Mouse (Mus musculus) left cerebral cortex, adult 18-20 months (tissue): ENCODE data around the gene Ehhadh. TPM values are rescaled to one million over a fixed set of nuclear protein-coding genes. Genes with fewer than 3 reads are reported as not detected.
"Not testable (repeated sequence)": the region's sequence is repeated elsewhere in the genome, so short reads cannot be mapped to it uniquely, and the experiment has no call there.

Experiments used
- DNase-seq, 2 experiments: peaks; one replicate each; pipeline ENCODE4 v3.0.0; 2021 to 2022; ENCODE audit warnings: low spot score in 2 of 2, mixed read lengths in 1 of 2
- total RNA-seq, 2 experiments: library from RNA; stranded (reverse); gene quantifications; 2 replicates each; pipeline ENCODE4 v1.2.3; 2021

The Ehhadh gene
- total RNA-seq, 2 experiments from 2014 or later, result 1.3 to 2.4 TPM

GRCm38 (mm10) chr16:21795071-21795470 lies 7.5 kb upstream of the Ehhadh start:
- no peak for DNase-seq

DNA sequence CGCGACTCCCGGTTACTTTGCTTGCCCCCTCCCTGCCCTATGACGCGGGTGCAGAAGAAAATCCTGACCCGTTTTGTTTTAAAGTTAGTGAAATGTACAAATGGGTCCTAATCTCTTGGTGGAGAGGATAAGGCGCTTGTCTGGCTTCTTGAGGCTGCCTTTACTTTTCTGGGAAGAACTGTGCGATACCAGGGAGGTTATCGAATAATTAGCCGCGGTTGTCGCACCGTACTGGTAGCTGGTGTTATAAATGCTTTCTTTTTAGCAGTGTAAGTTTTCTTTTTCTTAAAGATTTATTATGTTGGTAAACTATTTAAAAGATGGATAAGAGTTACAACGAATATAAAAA lies 7.1 kb upstream of the Ehhadh start:
- no peak for DNase-seq

- DNase-seq, result peak; percentile 95 to 96
Measured at GRCm38 (mm10) chr16:21793875-21794696, 6.5 kb upstream of the Ehhadh start, which contains the start of gene Map3k13. Gene Map3k13, plus strand, starts transcription at chr16:21794346.

DNA sequence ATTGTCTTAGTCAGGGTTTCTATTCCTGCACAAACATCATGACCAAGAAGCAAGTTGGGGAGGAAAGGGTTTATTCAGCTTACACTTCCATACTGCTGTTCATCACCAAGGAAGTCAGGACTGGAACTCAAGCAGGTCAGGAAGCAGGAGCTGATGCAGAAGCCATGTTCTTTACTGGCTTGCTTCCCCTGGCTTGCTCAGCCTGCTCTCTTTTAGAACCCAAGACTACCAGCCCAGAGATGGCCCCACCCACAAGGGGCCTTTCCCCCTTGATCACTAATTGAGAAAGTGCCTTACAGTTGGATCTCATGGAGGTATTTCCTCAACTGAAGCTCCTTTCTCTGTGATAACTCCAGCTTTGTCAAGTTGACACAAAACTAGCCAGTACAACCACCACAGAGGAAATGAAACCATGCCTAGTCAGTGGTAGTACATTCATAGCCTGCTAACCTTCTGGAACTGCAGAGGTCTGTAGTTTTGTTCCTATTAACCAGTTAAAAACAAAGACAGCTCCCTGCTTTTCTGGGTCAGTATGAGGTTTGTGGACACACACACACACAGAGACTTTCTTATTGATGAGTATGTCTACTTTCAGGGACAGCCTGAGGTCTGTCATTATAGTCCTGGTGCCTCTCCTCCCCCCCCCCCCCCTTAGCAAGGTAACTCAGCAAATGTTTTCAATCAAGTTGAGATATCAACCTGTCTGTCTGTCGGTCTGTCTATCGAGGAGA lies 5.6 kb upstream of the Ehhadh start:
- not testable (repeated sequence) for DNase-seq

DNA sequence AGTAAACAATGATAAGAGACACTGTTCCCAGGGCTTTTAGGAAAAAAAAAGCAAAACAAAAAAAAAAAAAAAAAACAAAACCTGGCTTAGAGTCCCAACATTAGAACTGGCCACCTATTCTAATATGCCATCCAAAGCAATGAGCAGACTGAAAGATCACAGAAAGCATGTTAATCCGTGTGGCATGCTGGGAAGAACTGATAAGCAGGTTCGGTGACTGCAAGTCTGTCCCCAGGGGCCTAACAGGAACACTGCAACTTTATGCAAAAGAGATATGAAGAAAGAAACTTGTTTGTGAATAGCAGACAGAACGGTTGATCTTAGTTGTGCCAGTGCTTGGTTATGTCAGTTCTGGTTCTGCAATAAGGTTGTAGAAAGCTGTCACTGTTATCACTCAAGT lies 4.2 kb upstream of the Ehhadh start:
- DNase-seq, result no peak

- no peak for DNase-seq
Measured at GRCm38 (mm10) chr16:21790469-21790868, 2.9 kb upstream of the Ehhadh start.

DNA sequence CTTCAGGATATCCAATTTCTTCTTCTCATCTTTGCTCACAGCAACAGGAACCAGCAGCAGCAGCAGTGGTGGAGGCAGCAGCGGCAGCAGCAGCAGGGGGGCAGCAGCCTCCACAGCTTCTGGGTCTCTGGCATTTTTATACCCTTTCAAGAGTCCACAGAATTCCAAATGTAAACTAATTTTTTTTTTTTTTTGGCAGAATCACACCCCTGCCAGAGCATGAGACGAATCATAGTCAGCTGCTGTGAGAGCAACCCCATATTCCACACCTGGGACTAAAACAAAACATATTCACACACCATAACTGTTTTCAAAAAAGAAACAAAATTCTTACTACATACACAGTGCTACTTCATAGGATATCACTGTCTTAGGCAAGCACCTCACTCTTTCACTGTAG lies 1.6 kb upstream of the Ehhadh start:
- DNase-seq, result no peak

- no peak for DNase-seq
Measured at GRCm38 (mm10) chr16:21788581-21788980, 974 bp upstream of the Ehhadh start.

DNA sequence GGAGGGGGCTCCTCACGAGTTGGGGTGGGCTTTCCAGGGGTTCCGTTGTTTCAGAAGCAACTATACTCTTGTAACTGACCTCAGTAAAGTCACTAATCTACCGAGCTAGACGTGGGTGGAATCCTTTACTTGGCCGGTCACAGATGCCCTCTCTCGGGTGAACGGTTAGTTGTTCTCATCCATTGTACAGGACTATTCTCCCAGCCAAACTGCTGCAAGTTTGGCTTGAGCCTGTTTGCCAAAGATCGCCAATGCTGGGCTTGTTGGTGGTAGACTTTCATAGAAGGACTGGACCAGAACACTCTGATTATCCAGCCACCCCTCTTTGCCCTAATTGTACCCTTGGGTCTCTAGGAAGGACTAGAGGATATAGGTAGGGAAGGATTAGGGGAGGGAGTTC lies 1.3 kb downstream of the Ehhadh start:
- no peak for DNase-seq

- DNase-seq, result no peak
Measured at GRCm38 (mm10) chr16:21785000-21785399, 2.6 kb downstream of the Ehhadh start.

- DNase-seq, result no peak
Measured at GRCm38 (mm10) chr16:21782807-21783206, 4.8 kb downstream of the Ehhadh start.

GRCm38 (mm10) chr16:21781895-21782294 lies 5.7 kb downstream of the Ehhadh start:
- DNase-seq, result no peak

DNA sequence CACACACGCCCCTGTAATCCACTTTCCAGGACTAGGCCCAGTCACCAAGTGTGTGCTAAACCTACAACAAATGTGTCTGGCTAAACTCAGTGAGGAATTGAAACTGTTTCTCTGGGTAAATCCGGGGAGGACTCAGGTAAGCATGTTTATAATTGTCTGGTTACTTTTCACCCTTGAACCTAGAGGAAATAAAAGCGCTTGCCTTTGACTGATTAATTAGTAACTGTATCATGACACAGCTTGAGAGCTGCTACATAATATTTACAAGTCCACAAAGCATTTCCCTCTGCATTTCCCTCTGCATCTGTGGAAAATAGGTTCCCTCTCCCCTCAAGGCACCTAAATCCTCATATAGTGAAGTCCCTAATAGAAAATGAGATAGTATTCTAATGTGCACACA lies 6.3 kb downstream of the Ehhadh start:
- DNase-seq, result no peak

GRCm38 (mm10) chr16:21779149-21779548 lies 8.5 kb downstream of the Ehhadh start:
- no peak for DNase-seq

- DNase-seq, result peak in 1 of 2 experiments; percentile 13
Measured at GRCm38 (mm10) chr16:21778293-21778866, 9.2 kb downstream of the Ehhadh start.

GRCm38 (mm10) chr16:21774725-21775124 lies 12.9 kb downstream of the Ehhadh start:
- DNase-seq, result no peak

GRCm38 (mm10) chr16:21769667-21770066 lies 17.9 kb downstream of the Ehhadh start:
- DNase-seq, result no peak

DNA sequence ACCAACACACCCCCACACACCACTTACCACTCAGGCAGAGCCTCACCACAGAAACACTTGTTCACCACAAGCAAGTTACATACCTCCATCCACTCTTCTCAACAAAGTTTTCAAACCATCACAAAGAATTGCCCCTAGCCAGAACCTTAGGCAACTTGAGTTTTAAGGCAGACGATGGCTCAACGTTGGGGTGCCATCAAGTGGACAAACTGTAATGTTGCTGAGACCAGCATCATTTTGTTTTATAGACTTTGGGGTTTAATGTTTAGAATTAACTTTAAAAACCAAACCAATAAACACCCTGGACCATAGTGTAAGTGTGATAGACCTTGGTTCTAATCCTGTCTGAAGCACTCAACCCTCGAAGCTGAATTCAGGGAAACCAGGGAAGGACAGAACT lies 19.4 kb downstream of the Ehhadh start:
- no peak for DNase-seq

GRCm38 (mm10) chr16:21758447-21758846 lies 29.2 kb downstream of the Ehhadh start:
- no peak for DNase-seq

DNA sequence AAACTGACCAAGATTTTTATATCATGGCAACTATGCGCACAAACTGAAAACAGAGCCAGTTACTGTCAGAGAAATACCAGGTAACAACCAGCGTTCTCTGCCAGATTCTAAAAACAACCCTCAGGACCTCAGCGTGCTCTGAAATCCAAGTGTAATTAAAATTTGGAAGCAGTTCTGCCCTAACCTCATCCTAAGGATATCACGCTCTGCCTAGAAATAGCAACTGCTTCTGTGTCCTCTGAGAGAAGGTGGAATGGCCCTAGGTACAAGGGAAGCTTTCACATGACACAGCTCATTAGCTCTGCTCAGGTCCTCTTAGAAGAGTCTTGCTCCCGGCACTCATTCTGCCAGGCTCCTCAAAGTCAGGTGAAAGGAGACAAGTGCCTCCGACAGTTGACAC lies 44.2 kb downstream of the Ehhadh start:
- no peak for DNase-seq

DNA sequence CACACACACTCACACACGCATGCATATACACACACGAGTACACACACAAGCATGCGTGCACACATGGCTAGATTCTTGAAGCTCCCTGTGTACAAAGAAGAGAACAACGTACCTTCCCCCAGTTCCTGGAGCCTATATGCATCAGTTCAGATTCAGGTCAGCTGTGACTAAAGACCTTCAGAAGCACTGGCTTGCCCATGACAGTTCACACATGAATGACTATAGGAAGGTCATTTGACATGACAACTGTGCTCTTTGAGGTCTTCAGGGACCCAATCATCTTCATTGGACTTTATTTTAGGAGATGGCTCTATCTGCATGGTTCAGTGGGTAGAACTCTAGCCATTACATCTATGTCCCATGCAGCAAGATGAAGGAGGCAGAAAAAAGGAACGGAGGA lies 44.7 kb downstream of the Ehhadh start:
- no peak for DNase-seq

- no peak for DNase-seq
Measured at GRCm38 (mm10) chr16:21742191-21742870, 45.3 kb downstream of the Ehhadh start.
